Mouse (Mus musculus) heart, adult 2 months (tissue): Measurements from ENCODE around the gene Abcc9.

Source experiments
- CTCF ChIP-seq: fragments of 200-600 bp; IDR thresholded peaks from 2 replicates; pipeline ENCODE4 v1.8.1; 2022; ENCODE audit warnings: antibody characterized with exemption, mild to moderate bottlenecking, moderate library complexity
- POLR2A ChIP-seq: fragments of 200-500 bp; IDR thresholded peaks from 2 replicates; pipeline ENCODE4 v1.6.1; 2011; ENCODE audit warnings: mild to moderate bottlenecking, low read depth, low read length, control low read depth; ENCODE audit not compliant: insufficient read depth

DNA sequence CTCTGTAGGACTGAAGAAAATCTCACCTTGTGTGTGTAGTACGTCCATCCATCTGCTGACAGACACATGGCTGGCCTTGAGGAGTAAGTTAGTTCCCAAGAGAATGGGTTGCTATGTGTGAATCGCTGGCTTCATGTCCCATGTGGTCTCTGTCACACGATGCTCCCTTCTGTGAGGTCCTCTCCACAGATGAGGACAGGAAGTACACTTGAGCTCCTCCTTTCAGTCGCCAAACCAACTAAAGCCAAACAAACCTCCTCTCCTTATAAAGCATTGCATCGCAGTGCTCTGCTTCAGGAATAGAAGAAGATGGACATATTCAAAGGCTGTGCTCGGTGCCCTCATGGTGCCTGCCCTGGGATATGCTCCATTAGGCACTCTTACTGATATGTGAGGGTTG lies 124.3 kb downstream of the Abcc9 start:
- TF ChIP-seq CTCF: no peak
- TF ChIP-seq POLR2A: no peak
